Mouse (Mus musculus): ENCODE results near the gene Xpc. TPM values are rescaled to one million over a fixed set of nuclear protein-coding genes. Genes with fewer than 3 reads are reported as not detected.

Xpc gene
- polyA plus RNA-seq, 1 experiment from 2014 or later = 20.1 TPM

Other genes starting within 250 kb of the Xpc start
- gene Wnt7a, start 104.5 kb downstream of the Xpc start, polyA plus RNA-seq (2014; fragmentation: Nextera tagmentation; extraction: Ambion mirVana) = 0.82 and 1.3 TPM in 2 replicates
- 25.7 and 28.4 TPM in 2 replicates for gene Chchd4, start 42.3 kb downstream of the Xpc start, polyA plus RNA-seq (2014; fragmentation: Nextera tagmentation; extraction: Ambion mirVana)
- 63.8 and 64.0 TPM in 2 replicates for gene Tmem43, start 42.2 kb downstream of the Xpc start, polyA plus RNA-seq (2014; fragmentation: Nextera tagmentation; extraction: Ambion mirVana)
- 365 and 379 TPM in 2 replicates for gene Lsm3, start within 50 bp of the Xpc start, polyA plus RNA-seq (2014; fragmentation: Nextera tagmentation; extraction: Ambion mirVana)
- gene Slc6a6, start 168.2 kb upstream of the Xpc start, polyA plus RNA-seq (2014; fragmentation: Nextera tagmentation; extraction: Ambion mirVana) = 35.3 and 40.6 TPM in 2 replicates